Mouse (Mus musculus) heart, postnatal 0 days (tissue): ENCODE measurements at regions not wholly inside any gene's neighbourhood (a gene's known extent, or its start where the extent isn't known, plus 50 kb on each side); places are given as distances from the start of the nearest gene placed in this dataset.
A peak's percentile ranks its signal among the peaks of the same experiment; 100 is the strongest.

ENCODE experiments used
- ATAC-seq: fragments of 200-750 bp; cut with Nextera tagmentation; 2 replicates; pipeline ENCODE4 v1.8.0; 2017; ENCODE audit warnings: low read depth, moderate number of reproducible peaks, moderate library complexity; ENCODE audit not compliant: insufficient read depth
- DNase-seq: peaks from one replicate; pipeline ENCODE4 v3.0.0-alpha.2; 2016; ENCODE audit warnings: low spot score
- H3K27ac ChIP-seq: fragments of 300-500 bp; sonication (generic); 2 replicates; pipeline ENCODE4 v1.5.1; 2014; ENCODE audit warnings: low read depth, mild to moderate bottlenecking
- H3K27me3 ChIP-seq: fragments of 300-500 bp; sonication (generic); 2 replicates; pipeline ENCODE4 v1.6.1; 2014; ENCODE audit warnings: low read length, mixed read lengths; ENCODE audit not compliant: control insufficient read depth, insufficient read depth
- H3K36me3 ChIP-seq: fragments of 300-500 bp; sonication (generic); replicated peaks from 2 replicates; pipeline ENCODE4 v1.6.1; 2014; ENCODE audit warnings: low read length, mixed read lengths; ENCODE audit not compliant: control insufficient read depth, insufficient read depth
- H3K4me1 ChIP-seq: fragments of 300-500 bp; sonication (generic); 2 replicates; pipeline ENCODE4 v1.6.1; 2014; ENCODE audit warnings: antibody characterized with exemption; ENCODE audit not compliant: control insufficient read depth, insufficient read depth
- H3K4me2 ChIP-seq: fragments of 300-500 bp; sonication (generic); 2 replicates; pipeline ENCODE4 v1.6.1; 2014; ENCODE audit warnings: low read depth, mild to moderate bottlenecking, low read length, moderate library complexity
- H3K4me3 ChIP-seq: fragments of 300-500 bp; sonication (generic); 2 replicates; pipeline ENCODE4 v1.5.1; 2014; ENCODE audit warnings: low read depth, low read length
- H3K9ac ChIP-seq: fragments of 300-500 bp; sonication (generic); replicated peaks from 2 replicates; pipeline ENCODE4 v1.6.1; 2014; ENCODE audit warnings: low read depth, low read length, mixed read lengths
- H3K9me3 ChIP-seq: fragments of 300-500 bp; sonication (generic); replicated peaks from 2 replicates; pipeline ENCODE4 v1.6.1; 2016; ENCODE audit warnings: low read length; ENCODE audit not compliant: control insufficient read depth
- CTCF ChIP-seq: IDR thresholded peaks from 2 replicates; pipeline ENCODE4 v1.5.1; 2016; ENCODE audit warnings: antibody characterized with exemption, control low read depth, low read depth
- EP300 ChIP-seq: IDR thresholded peaks from 2 replicates; pipeline ENCODE4 v1.6.1; 2016; ENCODE audit warnings: antibody characterized with exemption, low read depth
- WGBS: fragments of 180-500 bp; shearing (Covaris S2); extraction: QIAGEN DNeasy Blood & Tissue Kit; methylation state at CpG from one replicate; pipeline ENCODE4 v1.1.7; 2014; 5-methylcytosine and 5-hydroxymethylcytosine counted together

DNA sequence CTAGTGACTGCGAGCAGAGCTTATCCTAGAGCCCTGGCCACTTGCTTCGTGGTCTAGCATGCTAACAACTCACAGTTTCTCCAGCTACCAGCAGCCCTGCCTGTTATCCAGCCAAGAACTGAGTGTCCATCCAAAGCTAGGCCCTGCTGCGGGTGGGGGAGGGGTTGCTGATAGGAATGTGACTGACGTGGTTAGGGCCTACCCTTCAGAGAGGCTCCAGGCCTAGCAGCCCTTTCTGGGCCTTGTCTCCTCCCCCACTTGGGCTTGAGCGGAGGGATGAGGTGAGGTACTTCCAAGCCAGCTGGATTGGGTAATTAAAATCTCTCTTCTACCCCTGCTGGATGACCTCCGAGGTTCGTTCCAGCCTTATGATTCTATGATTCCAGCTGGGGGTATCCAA lies 79.2 kb downstream of the Efnb1 start:
- Histone ChIP-seq H3K36me3 (no peaks in the 10 kb centered on the region), H3K9ac (no peak overlapping the region), H3K27me3 (no peaks in the 10 kb centered on the region; the same call in 1 of the 2 replicates), H3K4me3 (no peak overlapping the region), H3K9me3 (no peaks in the 10 kb centered on the region), H3K27ac (peak overlapping the region; percentile 51; the same call in 1 of the 2 replicates), H3K4me2 (no peak overlapping the region), H3K4me1 (peaks cover 11% of the 10 kb centered on the region)
- ATAC-seq (peak; percentile 69), DNase-seq (peak; percentile 29)
- TF ChIP-seq CTCF = no peak
- TF ChIP-seq EP300 = no peak
- 40% methylated on average over 7 of the region's 7 CpGs for WGBS

DNA sequence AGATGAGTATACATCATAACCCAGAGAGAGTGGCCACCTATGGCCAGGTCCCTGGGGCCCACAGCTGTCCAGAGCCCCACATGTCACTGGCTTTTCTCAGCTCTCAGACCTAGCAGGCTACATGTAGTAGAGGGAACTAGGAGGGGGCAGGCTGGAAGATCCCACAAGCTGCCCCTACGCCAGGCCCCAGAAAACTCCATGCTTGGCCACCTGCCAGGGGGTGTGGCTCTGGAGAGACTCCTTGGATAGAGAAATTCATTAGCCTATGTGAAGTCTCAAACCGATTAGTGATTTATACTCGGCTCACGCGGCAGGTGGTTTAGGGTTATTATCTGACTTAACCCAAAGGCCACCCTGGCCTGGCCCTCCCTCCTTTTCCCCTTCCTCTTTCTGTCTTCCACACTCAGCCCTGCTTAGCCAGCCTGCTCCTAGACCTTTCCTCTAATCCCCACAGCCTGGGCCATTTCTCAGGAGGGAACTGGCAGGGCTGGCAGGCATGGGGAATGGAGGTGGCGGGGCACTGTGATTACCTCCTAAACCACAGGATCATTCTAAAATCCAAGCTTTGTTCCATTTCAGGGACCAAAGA lies 77.7 kb downstream of the Efnb1 start:
- Histone ChIP-seq H3K4me3 (no peak overlapping the region), H3K4me2 (no peak overlapping the region), H3K9me3 (no peaks in the 10 kb centered on the region), H3K36me3 (no peaks in the 10 kb centered on the region), H3K9ac (no peak overlapping the region), H3K27me3 (no peaks in the 10 kb centered on the region; the same call in 1 of the 2 replicates), H3K4me1 (peaks cover 11% of the 10 kb centered on the region), H3K27ac (0 out of 2 replicates have a peak overlapping the region, but pooled peaks have one; percentile 11)
- WGBS = 58% methylated on average over 6 of the region's 6 CpGs
- TF ChIP-seq EP300 = no peak
- TF ChIP-seq CTCF = no peak
- ATAC-seq = no peak
- DNase-seq = peak; percentile 32

DNA sequence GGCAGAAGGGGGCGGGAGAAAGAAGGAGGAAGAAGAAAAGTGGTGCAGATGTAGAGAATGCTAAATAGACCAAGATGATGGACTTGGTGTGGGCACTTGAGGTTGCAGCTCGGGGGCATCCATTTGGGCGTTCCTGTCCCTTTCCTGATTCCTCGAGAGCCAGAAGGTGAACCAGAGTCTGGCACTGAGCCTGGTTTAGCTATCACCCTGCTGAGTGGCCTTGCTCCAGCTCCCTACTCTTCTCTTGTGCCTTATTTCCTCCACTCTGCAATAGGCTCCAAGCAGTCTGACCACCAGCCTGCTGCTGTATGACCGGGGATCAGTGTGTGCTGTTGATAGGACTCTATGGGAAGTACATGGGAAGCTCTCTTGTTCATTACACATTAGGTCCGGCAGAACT lies 68.1 kb downstream of the Efnb1 start:
- no peak overlapping the region for H3K4me2 ChIP-seq
- H3K36me3 ChIP-seq = no peaks in the 10 kb centered on the region
- H3K4me1 ChIP-seq = peaks cover 5% of the 10 kb centered on the region; the same call in 1 of the 2 replicates
- no peak for TF ChIP-seq EP300
- no peak for TF ChIP-seq CTCF
- H3K4me3 ChIP-seq = no peak overlapping the region
- DNase-seq = no peak
- no peaks in the 10 kb centered on the region for H3K27me3 ChIP-seq
- H3K9ac ChIP-seq = no peak overlapping the region
- ATAC-seq = no peak
- 41% methylated on average over 6 of the region's 6 CpGs for WGBS
- no peaks in the 10 kb centered on the region for H3K9me3 ChIP-seq
- peak overlapping the region; percentile 59 for H3K27ac ChIP-seq

DNA sequence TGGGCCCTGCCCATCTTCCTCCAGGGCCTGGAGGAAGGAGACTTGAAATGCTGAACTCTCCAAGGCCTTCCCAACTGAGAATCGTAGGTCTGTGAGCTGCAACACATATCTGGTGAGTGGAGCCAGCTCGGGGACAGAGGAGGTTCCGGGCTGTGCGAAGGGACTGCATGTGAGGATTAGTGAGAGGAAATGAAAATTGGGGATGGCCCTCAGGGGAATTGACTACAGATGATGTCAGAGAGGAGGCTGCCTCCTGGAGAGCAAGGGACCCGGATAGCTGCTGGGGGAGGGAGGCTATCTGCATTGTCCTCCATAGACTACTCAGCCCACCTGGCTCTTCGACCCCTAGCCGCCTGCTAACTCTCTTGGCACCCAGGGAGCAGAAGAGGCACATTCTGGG lies 65.2 kb downstream of the Efnb1 start:
- Histone ChIP-seq H3K27ac (0 out of 2 replicates have a peak overlapping the region, but pooled peaks have one; percentile 96), H3K36me3 (no peaks in the 10 kb centered on the region), H3K9me3 (no peaks in the 10 kb centered on the region), H3K4me3 (no peak overlapping the region), H3K4me1 (peaks cover 5% of the 10 kb centered on the region; the same call in 1 of the 2 replicates), H3K27me3 (no peaks in the 10 kb centered on the region), H3K9ac (no peak overlapping the region), H3K4me2 (no peak overlapping the region)
- DNase-seq (no peak), ATAC-seq (no peak)
- TF ChIP-seq CTCF (no peak), EP300 (no peak)
- WGBS = 58% methylated on average over 7 of the region's 7 CpGs

DNA sequence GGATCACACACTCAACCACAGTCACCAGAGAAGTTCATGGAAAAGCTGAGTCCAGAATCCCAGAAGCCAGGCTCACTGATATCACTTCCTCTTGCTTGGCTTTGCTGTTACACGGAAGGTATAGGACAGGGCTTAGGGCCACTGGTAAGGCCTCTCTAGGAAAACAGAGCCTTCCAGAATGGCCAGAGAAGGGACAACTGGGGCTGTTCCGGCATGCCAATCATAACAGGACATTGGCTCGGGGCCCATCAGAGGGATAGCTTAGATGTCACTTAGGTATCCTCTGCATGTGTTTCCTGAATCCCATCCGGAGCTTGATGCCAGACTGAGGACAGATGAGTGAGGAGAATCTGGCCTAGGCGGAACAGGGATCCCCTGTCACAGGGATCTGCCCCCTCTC lies 63.7 kb downstream of the Efnb1 start:
- H3K4me2 ChIP-seq = no peak overlapping the region

More for the DNA sequence above, 63.7 kb downstream of the Efnb1 start:
- peak overlapping the region; percentile 96 for H3K27ac ChIP-seq
- H3K9me3 ChIP-seq = no peaks in the 10 kb centered on the region
- H3K4me3 ChIP-seq = no peak overlapping the region
- DNase-seq = peak; percentile 10
- H3K27me3 ChIP-seq = no peaks in the 10 kb centered on the region
- ATAC-seq = peak; percentile 29; the same call in 1 of the 2 replicates
- peak overlapping the region; percentile 46; the same call in 1 of the 2 replicates for H3K9ac ChIP-seq
- TF ChIP-seq CTCF (no peak), EP300 (no peak)
- WGBS = 39% methylated on average over 5 of the region's 5 CpGs
- H3K4me1 ChIP-seq = peaks cover 5% of the 10 kb centered on the region; the same call in 1 of the 2 replicates
- H3K36me3 ChIP-seq = no peaks in the 10 kb centered on the region
